Mouse (Mus musculus) stomach, postnatal 0 days (tissue): ENCODE results near the gene Slit3. TPM values are rescaled to one million over a fixed set of nuclear protein-coding genes. Genes with fewer than 3 reads are reported as not detected.

Experiments
- ATAC-seq: fragments of 200-750 bp; cut with Nextera tagmentation; 2 replicates; pipeline ENCODE4 v1.8.0; 2017; ENCODE audit not compliant: low FRiP score, low TSS enrichment
- DNase-seq: peaks from one replicate; pipeline ENCODE4 v3.0.0-alpha.2; 2016; ENCODE audit warnings: low spot score
- H3K27ac ChIP-seq: fragments of 300-500 bp; sonication (generic); replicated peaks from 2 replicates; pipeline ENCODE4 v1.5.1; 2014; ENCODE audit warnings: mild to moderate bottlenecking, control low read depth
- H3K27me3 ChIP-seq: fragments of 300-500 bp; sonication (generic); 2 replicates; pipeline ENCODE4 v1.6.1; 2014; ENCODE audit warnings: low read length; ENCODE audit not compliant: control insufficient read depth, insufficient read depth
- H3K36me3 ChIP-seq: fragments of 300-500 bp; sonication (generic); 2 replicates; pipeline ENCODE4 v1.6.1; 2014; ENCODE audit warnings: low read length, mixed read lengths; ENCODE audit not compliant: control insufficient read depth, insufficient read depth
- H3K4me1 ChIP-seq: fragments of 300-500 bp; sonication (generic); replicated peaks from 2 replicates; pipeline ENCODE4 v1.6.1; 2014; ENCODE audit warnings: antibody characterized with exemption; ENCODE audit not compliant: control insufficient read depth, insufficient read depth
- H3K4me2 ChIP-seq: fragments of 300-500 bp; sonication (generic); replicated peaks from 2 replicates; pipeline ENCODE4 v1.6.1; 2014; ENCODE audit warnings: low read depth, mild to moderate bottlenecking, control low read depth, moderate library complexity
- H3K4me3 ChIP-seq: fragments of 300-500 bp; sonication (generic); 2 replicates; pipeline ENCODE4 v1.5.1; 2014; ENCODE audit warnings: low read depth, low read length, control low read depth
- H3K9ac ChIP-seq: fragments of 300-500 bp; sonication (generic); 2 replicates; pipeline ENCODE4 v1.6.1; 2014; ENCODE audit warnings: mild to moderate bottlenecking, low read length, control low read depth, mixed read lengths
- H3K9me3 ChIP-seq: fragments of 300-500 bp; sonication (generic); 2 replicates; pipeline ENCODE4 v1.6.1; 2016; ENCODE audit warnings: low read length; ENCODE audit not compliant: control insufficient read depth
- CTCF ChIP-seq: IDR thresholded peaks from 2 replicates; pipeline ENCODE4 v1.5.1; 2016; ENCODE audit warnings: antibody characterized with exemption, low read depth, mild to moderate bottlenecking, moderate library complexity
- EP300 ChIP-seq: optimal IDR thresholded peaks from 2 replicates; pipeline ENCODE3; 2016; ENCODE audit warnings: antibody characterized with exemption
- WGBS: fragments of 180-500 bp; shearing (Covaris S2); extraction: QIAGEN DNeasy Blood & Tissue Kit; methylation state at CpG from one replicate; pipeline ENCODE4 v1.1.7; 2014; 5-methylcytosine and 5-hydroxymethylcytosine counted together
- polyA plus RNA-seq: library from polyadenylated mRNA; unstranded; fragments of >200 nt; fragmentation: Nextera tagmentation; extraction: Ambion mirVana; gene quantifications from 2 replicates; pipeline ENCODE4 v1.2.1, GENCODE M21; 2015

The Slit3 gene
- polyA plus RNA-seq, 1 experiment from 2014 or later, result 8.1 TPM

GRCm38 (mm10) chr11:35182887-35183286 lies 61.9 kb downstream of the Slit3 start:
- H3K4me1 ChIP-seq, result no peaks in the 10 kb centered on the region
- DNase-seq (no peak), ATAC-seq (no peak)
- H3K4me2 ChIP-seq, result no peak overlapping the region
- WGBS, result 69% methylated on average over 5 of the region's 5 CpGs
- TF ChIP-seq CTCF, result no peak
- no peak for TF ChIP-seq EP300
- no peaks in the 10 kb centered on the region for H3K9me3 ChIP-seq
- no peaks in the 10 kb centered on the region for H3K27me3 ChIP-seq
- H3K9ac ChIP-seq, result no peak overlapping the region
- no peaks in the 10 kb centered on the region for H3K36me3 ChIP-seq
- H3K27ac ChIP-seq, result no peak overlapping the region
- H3K4me3 ChIP-seq, result no peak overlapping the region

DNA sequence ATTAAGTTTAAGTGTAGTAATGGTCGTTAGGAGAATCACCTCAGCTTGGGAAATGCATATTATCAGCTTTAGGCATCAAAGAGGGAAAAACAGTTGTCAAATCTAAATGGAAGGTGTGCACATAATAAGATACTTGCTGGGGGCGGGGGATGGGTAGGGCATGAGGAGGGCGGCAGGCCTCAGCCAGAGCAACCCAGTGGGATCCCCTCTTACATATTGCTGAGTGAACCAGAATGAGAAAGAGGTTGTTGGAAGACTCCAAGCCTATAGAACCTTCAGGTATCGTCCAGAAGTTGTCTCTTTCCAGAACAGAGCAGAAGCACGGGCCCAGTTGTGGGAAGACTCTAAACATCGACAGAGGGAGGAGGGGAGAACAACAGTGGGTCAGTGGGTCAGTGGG lies 73.8 kb downstream of the Slit3 start:
- no peak overlapping the region for H3K27ac ChIP-seq
- DNase-seq, result no peak
- no peaks in the 10 kb centered on the region for H3K4me1 ChIP-seq
- H3K9ac ChIP-seq, result no peak overlapping the region
- no peaks in the 10 kb centered on the region for H3K9me3 ChIP-seq
- no peak for ATAC-seq
- H3K36me3 ChIP-seq, result no peaks in the 10 kb centered on the region
- H3K4me2 ChIP-seq, result no peak overlapping the region
- H3K27me3 ChIP-seq, result 0 out of 2 replicates have a peak, but pooled peaks cover 3% of the 10 kb centered on the region
- no peak overlapping the region for H3K4me3 ChIP-seq
- TF ChIP-seq EP300 (no peak), CTCF (no peak)
- 89% methylated on average over 6 of the region's 6 CpGs for WGBS

- Histone ChIP-seq H3K9ac (no peak overlapping the region), H3K27ac (no peak overlapping the region), H3K4me2 (no peak overlapping the region), H3K27me3 (0 out of 2 replicates have a peak, but pooled peaks cover 3% of the 10 kb centered on the region), H3K9me3 (no peaks in the 10 kb centered on the region), H3K4me1 (no peaks in the 10 kb centered on the region), H3K4me3 (no peak overlapping the region), H3K36me3 (no peaks in the 10 kb centered on the region)
- ATAC-seq (no peak), DNase-seq (peak; percentile 16)
- TF ChIP-seq CTCF, result no peak
- TF ChIP-seq EP300, result no peak
- 73% methylated on average over 7 of the region's 7 CpGs for WGBS
Measured at GRCm38 (mm10) chr11:35196777-35197176, 75.8 kb downstream of the Slit3 start.

DNA sequence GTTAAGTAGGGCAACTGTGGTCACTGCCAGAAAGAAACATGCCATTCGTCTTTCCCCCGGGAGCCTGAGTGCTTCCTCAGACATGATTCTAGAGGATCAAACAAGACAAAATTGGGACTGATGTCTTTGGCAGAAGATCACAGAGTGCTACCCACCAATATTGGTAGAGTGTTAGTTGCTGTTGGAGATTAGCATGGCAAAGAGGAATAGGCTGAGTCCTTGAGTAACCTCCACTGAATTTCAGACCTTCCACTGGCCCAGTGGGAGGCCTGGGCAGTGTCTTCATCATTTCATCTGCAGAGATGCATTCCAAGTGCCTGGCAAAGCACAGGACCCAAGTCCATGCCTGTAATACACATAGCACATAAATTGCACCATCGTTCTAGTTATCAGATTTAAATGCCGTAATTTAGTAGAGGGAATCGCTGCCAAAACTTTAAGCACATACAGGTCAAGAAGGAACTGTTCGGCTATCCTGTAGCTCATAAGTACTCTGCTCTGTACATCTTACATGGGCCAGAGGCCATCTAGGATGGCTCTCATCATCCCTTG lies 77.6 kb downstream of the Slit3 start:
- TF ChIP-seq CTCF, result no peak
- no peak overlapping the region for H3K4me2 ChIP-seq
- WGBS, result 76% methylated on average over 6 of the region's 6 CpGs
- 0 out of 2 replicates have a peak, but pooled peaks cover 3% of the 10 kb centered on the region for H3K27me3 ChIP-seq
- no peaks in the 10 kb centered on the region for H3K4me1 ChIP-seq
- H3K27ac ChIP-seq, result no peak overlapping the region
- no peaks in the 10 kb centered on the region for H3K9me3 ChIP-seq
- no peaks in the 10 kb centered on the region for H3K36me3 ChIP-seq
- no peak for ATAC-seq
- H3K9ac ChIP-seq, result no peak overlapping the region
- H3K4me3 ChIP-seq, result no peak overlapping the region
- DNase-seq, result no peak

GRCm38 (mm10) chr11:35202332-35202731 lies 81.3 kb downstream of the Slit3 start:
- ATAC-seq (no peak), DNase-seq (no peak)
- Histone ChIP-seq H3K4me2 (no peak overlapping the region), H3K4me3 (no peak overlapping the region), H3K9me3 (no peaks in the 10 kb centered on the region), H3K4me1 (no peaks in the 10 kb centered on the region), H3K36me3 (no peaks in the 10 kb centered on the region), H3K27me3 (no peaks in the 10 kb centered on the region), H3K9ac (no peak overlapping the region), H3K27ac (no peak overlapping the region)
- TF ChIP-seq EP300 (no peak), CTCF (no peak)
- WGBS, result 81% methylated on average over 5 of the region's 5 CpGs

GRCm38 (mm10) chr11:35203673-35204072 lies 82.6 kb downstream of the Slit3 start:
- no peak for TF ChIP-seq CTCF
- TF ChIP-seq EP300, result no peak
- no peak overlapping the region for H3K4me3 ChIP-seq
- ATAC-seq (no peak), DNase-seq (no peak)
- no peaks in the 10 kb centered on the region for H3K27me3 ChIP-seq
- 56% methylated on average over 10 of the region's 10 CpGs for WGBS
- H3K27ac ChIP-seq, result no peak overlapping the region
- no peaks in the 10 kb centered on the region for H3K4me1 ChIP-seq
- H3K4me2 ChIP-seq, result no peak overlapping the region
- H3K9ac ChIP-seq, result no peak overlapping the region
- no peaks in the 10 kb centered on the region for H3K36me3 ChIP-seq
- H3K9me3 ChIP-seq, result no peaks in the 10 kb centered on the region
